Mouse (Mus musculus) lung, postnatal 0 days (tissue): ENCODE results near the gene Hagh. TPM values are rescaled to one million over a fixed set of nuclear protein-coding genes. Genes with fewer than 3 reads are reported as not detected.

Source experiments
- ATAC-seq: fragments of 200-750 bp; cut with Nextera tagmentation; 2 replicates; pipeline ENCODE4 v1.8.0; 2017; ENCODE audit warnings: moderate library complexity
- DNase-seq: peaks from one replicate; pipeline ENCODE4 v3.0.0-alpha.2; 2016; ENCODE audit warnings: low spot score
- H3K27ac ChIP-seq: fragments of 300-500 bp; sonication (generic); 2 replicates; pipeline ENCODE4 v1.5.1; 2014; ENCODE audit warnings: antibody characterized with exemption, mild to moderate bottlenecking, low read length, mixed read lengths
- H3K27me3 ChIP-seq: fragments of 300-500 bp; sonication (generic); replicated peaks from 2 replicates; pipeline ENCODE4 v1.6.1; 2014; ENCODE audit warnings: low read length, mixed read lengths; ENCODE audit not compliant: insufficient read depth
- H3K36me3 ChIP-seq: fragments of 300-500 bp; sonication (generic); 2 replicates; pipeline ENCODE4 v1.6.1; 2014; ENCODE audit warnings: low read length, mixed read lengths; ENCODE audit not compliant: insufficient read depth
- H3K4me1 ChIP-seq: fragments of 300-500 bp; sonication (generic); 2 replicates; pipeline ENCODE4 v1.6.1; 2014; ENCODE audit warnings: antibody characterized with exemption, low read depth, low read length, mixed read lengths; ENCODE audit not compliant: insufficient read depth
- H3K4me2 ChIP-seq: fragments of 300-500 bp; sonication (generic); replicated peaks from 2 replicates; pipeline ENCODE4 v1.6.1; 2014; ENCODE audit warnings: low read depth, mild to moderate bottlenecking, low read length, moderate library complexity, mixed read lengths
- H3K4me3 ChIP-seq: fragments of 300-500 bp; sonication (generic); 2 replicates; pipeline ENCODE4 v1.5.1; 2014; ENCODE audit warnings: low read depth, low read length
- H3K9ac ChIP-seq: fragments of 300-500 bp; sonication (generic); replicated peaks from 2 replicates; pipeline ENCODE4 v1.6.1; 2014; ENCODE audit warnings: low read depth, mild to moderate bottlenecking
- H3K9me3 ChIP-seq: fragments of 300-500 bp; sonication (generic); 2 replicates; pipeline ENCODE4 v1.6.1; 2016; ENCODE audit warnings: low read length, mixed read lengths
- CTCF ChIP-seq: IDR thresholded peaks from 2 replicates; pipeline ENCODE4 v1.5.1; 2016; ENCODE audit warnings: antibody characterized with exemption, mild to moderate bottlenecking
- EP300 ChIP-seq: IDR thresholded peaks from 2 replicates; pipeline ENCODE4 v1.6.1; 2016; ENCODE audit warnings: antibody characterized with exemption, mild to moderate bottlenecking, control low read depth
- WGBS: fragments of 180-500 bp; shearing (Covaris S2); extraction: QIAGEN DNeasy Blood & Tissue Kit; methylation state at CpG from one replicate; pipeline ENCODE4 v1.1.7; 2014; 5-methylcytosine and 5-hydroxymethylcytosine counted together
- polyA plus RNA-seq: library from polyadenylated mRNA; unstranded; fragments of >200 nt; fragmentation: Nextera tagmentation; extraction: Ambion mirVana; gene quantifications from 2 replicates; pipeline ENCODE4 v1.2.1, GENCODE M21; 2015

The Hagh gene
- polyA plus RNA-seq, 1 experiment from 2014 or later = 56.8 TPM

GRCm38 (mm10) chr17:24803952-24804951, 35.7 kb upstream of the Hagh start, which contains the start of gene Meiob:
Gene Meiob (plus strand): TSS chr17:24804289.
- Histone ChIP-seq H3K9ac (0 out of 2 replicates have a peak within 1 kb of the TSS, but pooled peaks have one; percentile 12), H3K27me3 (peaks cover 11% of the 10 kb centered on the region), H3K27ac (no peak within 1 kb of the TSS), H3K4me2 (peak within 1 kb of the TSS; percentile 92), H3K4me1 (peaks cover 4% of the 10 kb centered on the region; the same call in 1 of the 2 replicates), H3K9me3 (no peaks in the 10 kb centered on the region), H3K36me3 (no peaks in the 10 kb centered on the region), H3K4me3 (peak within 1 kb of the TSS; percentile 61)
- DNase-seq (peak; percentile 61), ATAC-seq (peak; percentile 80)
- 1% methylated on average over 48 of the region's 71 CpGs for WGBS
- TF ChIP-seq CTCF = no peak
- TF ChIP-seq EP300 = no peak

GRCm38 (mm10) chr17:24811211-24811610, 28.7 kb upstream of the Hagh start:
- no peaks in the 10 kb centered on the region for H3K4me1 ChIP-seq
- H3K9ac ChIP-seq = no peak overlapping the region
- no peaks in the 10 kb centered on the region for H3K27me3 ChIP-seq
- DNase-seq = no peak
- H3K4me2 ChIP-seq = no peak overlapping the region
- no peaks in the 10 kb centered on the region for H3K36me3 ChIP-seq
- no peak for ATAC-seq
- no peaks in the 10 kb centered on the region for H3K9me3 ChIP-seq
- WGBS = 68% methylated on average over 3 of the region's 3 CpGs
- no peak overlapping the region for H3K4me3 ChIP-seq
- H3K27ac ChIP-seq = no peak overlapping the region
- TF ChIP-seq CTCF (no peak), EP300 (no peak)

GRCm38 (mm10) chr17:24812215-24812614, 27.7 kb upstream of the Hagh start:
- Histone ChIP-seq H3K4me1 (no peaks in the 10 kb centered on the region), H3K4me3 (no peak overlapping the region), H3K27ac (no peak overlapping the region), H3K4me2 (no peak overlapping the region), H3K27me3 (no peaks in the 10 kb centered on the region), H3K9me3 (no peaks in the 10 kb centered on the region), H3K36me3 (no peaks in the 10 kb centered on the region), H3K9ac (no peak overlapping the region)
- TF ChIP-seq EP300 (no peak), CTCF (no peak)
- DNase-seq (no peak), ATAC-seq (no peak)
- WGBS = 28% methylated on average over 2 of the region's 2 CpGs

GRCm38 (mm10) chr17:24815256-24815655, 24.7 kb upstream of the Hagh start:
- Histone ChIP-seq H3K27me3 (no peaks in the 10 kb centered on the region), H3K36me3 (no peaks in the 10 kb centered on the region), H3K4me2 (no peak overlapping the region), H3K4me3 (no peak overlapping the region), H3K27ac (no peak overlapping the region), H3K9ac (no peak overlapping the region), H3K4me1 (no peaks in the 10 kb centered on the region), H3K9me3 (no peaks in the 10 kb centered on the region)
- no peak for DNase-seq
- TF ChIP-seq EP300 = no peak
- no peak for TF ChIP-seq CTCF
- 78% methylated on average over 5 of the region's 5 CpGs for WGBS
- no peak for ATAC-seq

- Histone ChIP-seq H3K9me3 (no peaks in the 10 kb centered on the region), H3K36me3 (no peaks in the 10 kb centered on the region), H3K27me3 (no peaks in the 10 kb centered on the region), H3K9ac (no peak overlapping the region), H3K27ac (no peak overlapping the region), H3K4me1 (no peaks in the 10 kb centered on the region), H3K4me2 (no peak overlapping the region), H3K4me3 (no peak overlapping the region)
- no peak for ATAC-seq
- 31% methylated on average over 1 of the region's 1 CpGs for WGBS
- peak; percentile 63 for DNase-seq
- no peak for TF ChIP-seq EP300
- peak; percentile 60 for TF ChIP-seq CTCF
Measured at GRCm38 (mm10) chr17:24817503-24817902, 22.4 kb upstream of the Hagh start.

- WGBS = 39% methylated on average over 6 of the region's 6 CpGs
- H3K4me2 ChIP-seq = no peak overlapping the region
- no peak overlapping the region for H3K9ac ChIP-seq
- H3K4me1 ChIP-seq = no peaks in the 10 kb centered on the region
- H3K27me3 ChIP-seq = no peaks in the 10 kb centered on the region
- no peaks in the 10 kb centered on the region for H3K9me3 ChIP-seq
- ATAC-seq (no peak), DNase-seq (no peak)
- no peak overlapping the region for H3K4me3 ChIP-seq
- H3K27ac ChIP-seq = no peak overlapping the region
- TF ChIP-seq EP300 = no peak
- no peak for TF ChIP-seq CTCF
- no peaks in the 10 kb centered on the region for H3K36me3 ChIP-seq
Measured at GRCm38 (mm10) chr17:24818172-24818571, 21.8 kb upstream of the Hagh start.
